Mouse (Mus musculus) R1 (cell line): Measurements from ENCODE around the gene Rorb.

Experiments
- DNase-seq: peaks from one replicate; pipeline ENCODE4 v3.0.0-alpha.2; 2018; ENCODE audit warnings: low read depth, low spot score

Rorb gene

GRCm38 (mm10) chr19:19110793-19111427 is at the start of gene Rorb:
TSS of gene Rorb (minus strand) at chr19:19111196.
- DNase-seq = peak; percentile 85

GRCm38 (mm10) chr19:19148847-19149246 is 37.9 kb upstream of the Rorb start:
- DNase-seq = no peak

- DNase-seq = no peak
Observed at GRCm38 (mm10) chr19:19144447-19144846, 33.5 kb upstream of the Rorb start.

- DNase-seq = peak; percentile 3
Observed at GRCm38 (mm10) chr19:19136856-19137255, 25.9 kb upstream of the Rorb start.

GRCm38 (mm10) chr19:19135838-19136237 is 24.8 kb upstream of the Rorb start:
- no peak for DNase-seq

- peak; percentile 27 for DNase-seq
Observed at GRCm38 (mm10) chr19:19122324-19122723, 11.3 kb upstream of the Rorb start.

- no peak for DNase-seq
Observed at GRCm38 (mm10) chr19:19112180-19112579, 1.2 kb upstream of the Rorb start.

GRCm38 (mm10) chr19:19111428-19112170 is 603 bp upstream of the Rorb start:
- peak; percentile 8 for DNase-seq

GRCm38 (mm10) chr19:19110011-19110768 is 806 bp downstream of the Rorb start:
- DNase-seq = peak; percentile 31

- no peak for DNase-seq
Observed at GRCm38 (mm10) chr19:19108596-19109381, 2.2 kb downstream of the Rorb start.

GRCm38 (mm10) chr19:19104581-19104980 is 6.4 kb downstream of the Rorb start:
- no peak for DNase-seq

GRCm38 (mm10) chr19:19097149-19097548 is 13.8 kb downstream of the Rorb start:
- DNase-seq = no peak

- peak; percentile 17 for DNase-seq
Observed at GRCm38 (mm10) chr19:19089427-19089826, 21.6 kb downstream of the Rorb start.

- DNase-seq = no peak
Observed at GRCm38 (mm10) chr19:19077880-19078279, 33.1 kb downstream of the Rorb start.

- DNase-seq = peak; percentile 35
Observed at GRCm38 (mm10) chr19:19074756-19075155, 36.2 kb downstream of the Rorb start.

GRCm38 (mm10) chr19:19058710-19059398 is 52.1 kb downstream of the Rorb start:
- no peak for DNase-seq

GRCm38 (mm10) chr19:19058201-19058600 is 52.8 kb downstream of the Rorb start:
- no peak for DNase-seq

GRCm38 (mm10) chr19:19043138-19043537 is 67.9 kb downstream of the Rorb start:
- DNase-seq = no peak

GRCm38 (mm10) chr19:19040800-19041199 is 70.2 kb downstream of the Rorb start:
- no peak for DNase-seq

- no peak for DNase-seq
Observed at GRCm38 (mm10) chr19:19034482-19035315, 76.3 kb downstream of the Rorb start.
